8 mouse cellular contexts compared by ENCODE assay signal in genomic region chr13:115230494-115230893, GRCm38 (mm10).
DNase-seq lines count a peak whose midpoint lies in the region; ATAC-seq lines count a peak whose summit lies in the region.

No protein-coding gene starts in this region.

- no peak overlapping the region for H3K4me2 ChIP-seq in kidney, embryonic 14.5 days (replicated peaks; ENCODE audit: low read depth, low read length)
- no peak overlapping the region for H3K4me2 ChIP-seq in limb, embryonic 11.5 days (ENCODE audit: low read depth, severe bottlenecking)

- H3K27me3 ChIP-seq in kidney, embryonic 14.5 days (ENCODE audit: control insufficient read depth, insufficient read depth, low read length) = no peaks in the 10 kb centered on the region
- no peaks in the 10 kb centered on the region for H3K27me3 ChIP-seq in limb, embryonic 11.5 days (ENCODE audit: control insufficient read depth, insufficient read depth, low read length)

- no peaks in the 10 kb centered on the region for H3K4me1 ChIP-seq in kidney, embryonic 14.5 days (ENCODE audit: control insufficient read depth, insufficient read depth, low read length)
- H3K4me1 ChIP-seq in limb, embryonic 11.5 days (ENCODE audit: control insufficient read depth, insufficient read depth, low read length) = no peaks in the 10 kb centered on the region

- no peak overlapping the region for H3K4me3 ChIP-seq in kidney, embryonic 14.5 days (ENCODE audit: low read length)
- H3K4me3 ChIP-seq in limb, embryonic 11.5 days (ENCODE audit: low read depth, low read length) = no peak overlapping the region

- no peak overlapping the region for H3K27ac ChIP-seq in kidney, embryonic 14.5 days (ENCODE audit: low read depth, low read length)
- no peak overlapping the region for H3K27ac ChIP-seq in limb, embryonic 11.5 days (replicated peaks; ENCODE audit: low read depth, low read length)

- no peak overlapping the region for H3K9ac ChIP-seq in kidney, embryonic 14.5 days (ENCODE audit: low read depth, low read length)
- no peak overlapping the region for H3K9ac ChIP-seq in limb, embryonic 11.5 days (ENCODE audit: low read length)

- DNase-seq in thymus, postnatal 0 days (ENCODE audit: low spot score) = peak; percentile 58
- DNase-seq in thymus, postnatal 36 days = no peak
- peak; percentile 33 for DNase-seq in c-Kit-positive CD71-positive TER-119-negative erythroid progenitor cells, embryonic 14.5 days (ENCODE audit: low read depth)
- DNase-seq in limb, embryonic 11.5 days (ENCODE audit: low spot score) = peak; percentile 72
- peak; percentile 44 for DNase-seq in neural tube, embryonic 10.5 days (ENCODE audit: extremely low spot score, low spot score)
- DNase-seq in urinary bladder, postnatal 36 days (ENCODE audit: low spot score in 2 of 2) = peak; percentile 13 to 18

- peak; percentile 92 for ATAC-seq in frontal cortex, adult (ENCODE audit: low TSS enrichment)
- peak; percentile 64; the same call in 1 of the 2 replicates for ATAC-seq in kidney, embryonic 14.5 days (ENCODE audit: low FRiP score, low TSS enrichment)
- ATAC-seq in limb, embryonic 11.5 days (ENCODE audit: insufficient number of reproducible peaks, low FRiP score, low TSS enrichment, low read depth) = no peak

- H3K9me3 ChIP-seq in kidney, embryonic 14.5 days (ENCODE audit: control insufficient read depth, low read length) = no peaks in the 10 kb centered on the region
- no peaks in the 10 kb centered on the region for H3K9me3 ChIP-seq in limb, embryonic 11.5 days (ENCODE audit: control insufficient read depth, low read length)

- 26% methylated on average over 13 of the region's 13 CpGs for WGBS in kidney, embryonic 14.5 days
- 27% methylated on average over 13 of the region's 13 CpGs for WGBS in limb, embryonic 11.5 days

- H3K36me3 ChIP-seq in kidney, embryonic 14.5 days (ENCODE audit: control insufficient read depth, insufficient read depth, low read length) = no peaks in the 10 kb centered on the region
- H3K36me3 ChIP-seq in limb, embryonic 11.5 days (ENCODE audit: control insufficient read depth, insufficient read depth, low read length) = no peaks in the 10 kb centered on the region

Comparison
In these comparisons a context has a peak if more than half of its experiments do, and no peak if none do; other contexts are left out.
1. DNase-seq: peak in thymus, postnatal 0 days (single experiment), c-Kit-positive CD71-positive TER-119-negative erythroid progenitor cells, embryonic 14.5 days (single experiment), limb, embryonic 11.5 days (single experiment), neural tube, embryonic 10.5 days (single experiment) and urinary bladder, postnatal 36 days (2 of 2); none in thymus, postnatal 36 days (0 of 2).